Mouse (Mus musculus) neural tube, embryonic 15.5 days (tissue): ENCODE data around the gene Sugct. TPM values are rescaled to one million over a fixed set of nuclear protein-coding genes. Genes with fewer than 3 reads are reported as not detected.

Experiments used
- ATAC-seq: fragments of 200-750 bp; cut with Nextera tagmentation; 2 replicates; pipeline ENCODE4 v1.8.0; 2017; ENCODE audit warnings: mild to moderate bottlenecking, moderate TSS enrichment, moderate library complexity; ENCODE audit not compliant: low FRiP score
- H3K27ac ChIP-seq: fragments of 300-500 bp; sonication (generic); replicated peaks from 2 replicates; pipeline ENCODE4 v1.5.1; 2015; ENCODE audit warnings: mild to moderate bottlenecking, inconsistent platforms
- H3K27me3 ChIP-seq: fragments of 300-500 bp; sonication (generic); replicated peaks from 2 replicates; pipeline ENCODE4 v1.6.1; 2015; ENCODE audit warnings: inconsistent platforms
- H3K36me3 ChIP-seq: fragments of 300-500 bp; sonication (generic); 2 replicates; pipeline ENCODE4 v1.6.1; 2015; ENCODE audit warnings: inconsistent platforms
- H3K4me1 ChIP-seq: fragments of 300-500 bp; sonication (generic); 2 replicates; pipeline ENCODE4 v1.6.1; 2015; ENCODE audit warnings: inconsistent platforms
- H3K4me2 ChIP-seq: fragments of 300-500 bp; sonication (generic); 2 replicates; pipeline ENCODE4 v1.6.1; 2015; ENCODE audit warnings: inconsistent platforms, mild to moderate bottlenecking, moderate library complexity
- H3K4me3 ChIP-seq: fragments of 300-500 bp; sonication (generic); replicated peaks from 2 replicates; pipeline ENCODE4 v1.5.1; 2015; ENCODE audit warnings: mild to moderate bottlenecking, inconsistent platforms
- H3K9ac ChIP-seq: fragments of 300-500 bp; sonication (generic); replicated peaks from 2 replicates; pipeline ENCODE4 v1.6.1; 2015; ENCODE audit warnings: mild to moderate bottlenecking, inconsistent platforms
- H3K9me3 ChIP-seq: fragments of 300-500 bp; sonication (generic); replicated peaks from 2 replicates; pipeline ENCODE4 v1.6.1; 2016; ENCODE audit warnings: inconsistent platforms
- WGBS: fragments of 180-500 bp; shearing (Covaris S2); methylation state at CpG from one replicate; pipeline ENCODE4 v1.1.7; 2015; ENCODE audit warnings: mixed read lengths; 5-methylcytosine and 5-hydroxymethylcytosine counted together
- polyA plus RNA-seq: library from polyadenylated mRNA; unstranded; fragments of >200 nt; fragmentation: Nextera tagmentation; extraction: Ambion mirVana; gene quantifications from 2 replicates; pipeline ENCODE4 v1.2.1, GENCODE M21; 2015

Sugct gene
- polyA plus RNA-seq, 1 experiment from 2014 or later = 2.8 TPM

DNA sequence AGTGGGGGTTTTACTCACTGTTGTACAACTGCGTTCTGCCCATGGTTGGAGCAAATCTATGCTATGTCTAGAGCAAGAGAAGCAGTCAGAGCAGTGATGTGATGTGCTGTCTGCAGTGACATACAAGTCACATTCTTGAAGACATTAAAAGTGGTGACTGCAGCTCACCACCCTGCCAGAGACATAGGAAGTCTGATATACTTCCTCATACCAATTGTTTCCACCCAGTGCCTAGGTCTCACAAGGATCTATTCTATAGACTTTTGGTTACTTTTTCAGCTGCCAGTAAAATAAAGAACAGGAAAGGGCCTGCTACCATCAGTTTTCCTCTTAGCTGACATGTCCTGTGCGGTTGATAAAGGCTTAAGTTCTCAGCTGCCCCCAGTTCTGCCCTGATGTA, 613.7 kb downstream of the Sugct start:
- Histone ChIP-seq H3K9ac (no peak overlapping the region), H3K27ac (no peak overlapping the region), H3K4me1 (no peaks in the 10 kb centered on the region), H3K4me2 (no peak overlapping the region), H3K36me3 (no peaks in the 10 kb centered on the region), H3K9me3 (no peaks in the 10 kb centered on the region), H3K27me3 (no peaks in the 10 kb centered on the region), H3K4me3 (no peak overlapping the region)
- WGBS = 93% methylated on average over 2 of the region's 2 CpGs
- no peak for ATAC-seq

DNA sequence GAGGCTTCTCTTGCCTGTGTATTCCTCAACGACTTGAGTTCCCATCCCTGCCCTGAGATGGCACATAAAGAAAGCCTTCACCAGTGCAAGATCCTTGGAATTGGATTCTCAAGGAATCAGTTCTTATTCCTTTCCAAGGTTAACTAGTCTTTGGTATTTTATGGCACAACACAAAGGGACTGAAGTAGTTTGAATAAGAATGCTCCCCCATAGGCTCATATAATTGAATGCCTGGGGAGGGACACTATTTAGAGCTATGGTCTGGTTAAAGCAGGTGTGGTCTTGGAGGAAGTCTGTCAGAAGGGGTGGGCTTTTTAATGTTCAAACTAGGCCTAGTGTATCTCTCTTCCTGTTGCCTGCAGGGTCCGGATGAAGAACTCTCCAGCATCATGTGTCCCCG, 629.8 kb downstream of the Sugct start:
- H3K27me3 ChIP-seq = no peaks in the 10 kb centered on the region
- H3K4me3 ChIP-seq = no peak overlapping the region
- H3K9me3 ChIP-seq = no peaks in the 10 kb centered on the region
- H3K27ac ChIP-seq = no peak overlapping the region
- H3K4me2 ChIP-seq = no peak overlapping the region
- H3K9ac ChIP-seq = no peak overlapping the region
- no peaks in the 10 kb centered on the region for H3K36me3 ChIP-seq
- H3K4me1 ChIP-seq = no peaks in the 10 kb centered on the region
- WGBS = 75% methylated on average over 3 of the region's 3 CpGs
- no peak for ATAC-seq

DNA sequence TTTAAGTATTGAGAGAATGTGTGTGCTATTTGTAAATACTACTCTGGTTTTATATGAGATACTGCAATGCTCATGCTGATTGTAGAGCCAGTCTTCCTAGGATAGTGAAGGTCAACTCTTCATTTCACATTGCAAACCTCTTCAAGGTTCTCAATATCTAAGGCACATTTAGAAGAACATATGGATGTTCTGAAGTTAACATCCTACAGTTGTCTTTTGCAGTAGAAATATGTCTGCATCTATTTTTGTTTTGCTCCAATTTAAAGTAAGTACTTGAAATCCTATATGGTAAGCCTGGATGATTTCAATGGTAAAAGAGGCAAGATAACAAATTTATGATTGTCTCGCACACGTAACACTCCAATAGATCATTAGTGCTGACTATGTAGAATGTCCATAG, 638.7 kb downstream of the Sugct start:
- Histone ChIP-seq H3K9me3 (no peaks in the 10 kb centered on the region), H3K4me2 (no peak overlapping the region), H3K27ac (no peak overlapping the region), H3K27me3 (no peaks in the 10 kb centered on the region), H3K4me3 (no peak overlapping the region), H3K9ac (no peak overlapping the region), H3K4me1 (no peaks in the 10 kb centered on the region), H3K36me3 (no peaks in the 10 kb centered on the region)
- no peak for ATAC-seq
- 96% methylated on average over 2 of the region's 2 CpGs for WGBS

DNA sequence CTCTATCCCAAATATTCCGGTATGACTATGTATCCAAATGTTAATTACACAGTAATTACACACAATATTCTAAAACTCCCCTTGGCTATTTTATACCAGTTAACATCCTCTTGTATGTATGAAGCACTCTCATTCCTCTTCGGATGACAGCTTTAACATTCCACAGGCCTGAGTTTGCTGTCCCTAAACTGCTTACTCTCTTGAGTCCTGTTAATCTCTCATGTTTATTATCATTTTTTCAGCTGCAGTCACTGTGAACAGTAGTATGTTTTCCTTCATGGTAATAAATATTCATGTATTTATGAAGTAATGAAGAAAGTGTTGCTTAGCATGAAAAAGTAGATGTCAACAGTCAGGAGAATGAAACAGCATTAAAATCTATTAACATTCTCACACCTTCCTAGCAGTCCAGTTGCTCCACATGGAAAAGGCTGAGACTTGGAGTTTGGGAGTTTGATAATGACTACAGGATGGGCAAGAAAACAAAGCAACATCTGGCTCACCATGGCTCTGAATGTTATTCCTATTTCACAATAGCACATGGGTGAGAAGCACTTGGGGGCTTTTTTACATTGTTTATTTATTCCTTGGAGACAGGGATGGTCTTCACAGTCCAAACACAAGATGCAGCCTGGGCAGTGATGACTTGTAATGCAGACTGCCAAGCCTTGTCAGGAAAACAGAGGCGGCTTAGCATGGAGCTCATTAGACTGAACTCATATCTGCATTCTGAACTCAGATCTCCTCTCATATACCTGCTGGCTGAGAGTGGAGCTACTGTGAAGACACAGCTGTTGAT, 651.7 kb downstream of the Sugct start:
- Histone ChIP-seq H3K4me2 (no peak overlapping the region), H3K27me3 (no peaks in the 10 kb centered on the region), H3K9me3 (no peaks in the 10 kb centered on the region), H3K36me3 (no peaks in the 10 kb centered on the region), H3K9ac (no peak overlapping the region), H3K4me3 (no peak overlapping the region), H3K27ac (no peak overlapping the region), H3K4me1 (no peaks in the 10 kb centered on the region)
- ATAC-seq = no peak
- 91% methylated on average over 3 of the region's 3 CpGs for WGBS

DNA sequence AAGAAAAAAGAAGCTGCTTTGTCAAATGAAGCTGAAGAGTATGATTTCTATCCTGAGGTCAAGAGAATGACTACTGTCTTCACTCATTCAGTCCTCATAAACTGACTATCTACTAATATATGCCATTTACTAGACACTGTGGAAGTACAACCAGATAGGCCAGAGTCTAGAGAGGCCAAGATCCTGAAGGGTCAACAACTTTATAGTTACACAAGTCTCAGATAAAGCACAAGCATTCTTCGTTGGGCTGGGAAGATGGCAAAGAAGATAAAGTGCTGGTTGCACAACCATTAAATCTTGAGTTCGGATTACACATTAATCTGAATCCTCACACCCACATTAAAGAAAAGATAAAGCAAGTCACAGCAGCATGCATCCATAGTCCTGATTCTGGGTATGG, 653.0 kb downstream of the Sugct start:
- H3K9ac ChIP-seq = no peak overlapping the region
- H3K4me2 ChIP-seq = no peak overlapping the region
- WGBS = 89% methylated on average over 2 of the region's 2 CpGs
- ATAC-seq = no peak
- H3K27me3 ChIP-seq = no peaks in the 10 kb centered on the region
- no peaks in the 10 kb centered on the region for H3K9me3 ChIP-seq
- H3K4me3 ChIP-seq = no peak overlapping the region
- H3K27ac ChIP-seq = no peak overlapping the region
- no peaks in the 10 kb centered on the region for H3K4me1 ChIP-seq
- H3K36me3 ChIP-seq = no peaks in the 10 kb centered on the region

DNA sequence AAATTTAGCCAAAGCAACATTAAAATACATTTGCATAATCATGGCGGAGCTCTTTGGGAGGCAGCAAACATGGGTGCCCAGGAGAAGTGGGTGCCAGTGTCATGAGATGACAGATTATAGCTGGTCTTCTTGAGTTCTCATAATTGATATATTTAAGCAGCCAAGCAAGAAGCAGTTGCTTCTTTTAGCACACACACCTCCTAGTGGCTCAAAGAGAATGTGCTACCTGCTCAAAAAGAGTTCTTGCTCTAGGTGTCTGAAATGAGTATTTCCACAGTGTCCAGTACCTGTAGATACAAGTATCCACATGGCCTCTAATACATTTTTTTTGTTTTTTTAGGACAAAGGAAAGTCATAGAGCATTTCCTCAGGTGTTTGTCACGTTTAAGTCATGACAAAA, 655.6 kb downstream of the Sugct start:
- Histone ChIP-seq H3K27me3 (no peaks in the 10 kb centered on the region), H3K9me3 (no peaks in the 10 kb centered on the region), H3K27ac (no peak overlapping the region), H3K4me1 (no peaks in the 10 kb centered on the region), H3K9ac (no peak overlapping the region), H3K4me3 (no peak overlapping the region), H3K4me2 (no peak overlapping the region), H3K36me3 (no peaks in the 10 kb centered on the region)
- no peak for ATAC-seq
- 79% methylated on average over 2 of the region's 2 CpGs for WGBS

DNA sequence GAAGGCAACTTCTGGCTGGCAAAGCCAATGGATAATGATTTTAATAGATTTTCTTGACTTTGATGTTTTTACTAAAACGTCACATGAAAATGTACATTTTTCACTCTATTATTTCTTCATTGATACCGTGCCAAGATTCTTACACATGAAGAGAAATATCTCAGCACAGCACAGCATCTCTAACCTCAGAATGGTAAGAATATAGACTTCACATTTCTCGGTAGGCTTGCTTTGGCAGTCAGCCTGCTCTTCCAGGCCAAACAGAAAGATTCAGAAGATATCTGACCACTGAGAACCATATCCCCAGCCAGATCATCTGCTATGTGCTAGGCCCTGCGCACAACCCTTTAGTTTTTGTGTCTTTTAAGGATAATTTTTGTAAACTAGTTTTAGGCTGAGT, 657.0 kb downstream of the Sugct start:
- no peaks in the 10 kb centered on the region for H3K36me3 ChIP-seq
- ATAC-seq = no peak
- no peak overlapping the region for H3K9ac ChIP-seq
- H3K4me1 ChIP-seq = no peaks in the 10 kb centered on the region
- WGBS = 93% methylated on average over 4 of the region's 4 CpGs
- no peaks in the 10 kb centered on the region for H3K27me3 ChIP-seq
- no peak overlapping the region for H3K4me2 ChIP-seq
- H3K27ac ChIP-seq = no peak overlapping the region
- no peaks in the 10 kb centered on the region for H3K9me3 ChIP-seq
- H3K4me3 ChIP-seq = no peak overlapping the region

DNA sequence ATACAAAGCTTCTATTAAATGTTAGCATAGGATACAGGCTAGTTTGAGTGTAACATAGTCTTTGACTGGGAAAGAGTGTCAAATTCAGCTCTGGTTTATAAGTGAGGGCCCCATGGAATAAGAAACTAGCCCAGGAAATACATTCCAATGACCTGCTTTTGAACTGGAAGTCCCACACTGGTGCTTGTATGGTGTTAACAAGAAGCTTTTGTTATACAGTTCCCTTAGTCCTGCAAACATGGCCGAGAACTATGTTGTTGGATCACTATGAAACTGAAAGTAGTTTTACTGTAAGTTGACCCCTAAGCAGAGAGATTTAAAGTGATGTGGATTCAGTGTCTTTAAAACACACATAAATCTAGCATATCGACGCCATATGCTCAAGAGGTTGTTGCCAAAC, 657.5 kb downstream of the Sugct start:
- no peak overlapping the region for H3K27ac ChIP-seq
- H3K4me3 ChIP-seq = no peak overlapping the region
- no peak overlapping the region for H3K4me2 ChIP-seq
- H3K9ac ChIP-seq = no peak overlapping the region
- H3K4me1 ChIP-seq = no peaks in the 10 kb centered on the region
- WGBS = 93% methylated on average over 3 of the region's 3 CpGs
- ATAC-seq = no peak
- no peaks in the 10 kb centered on the region for H3K36me3 ChIP-seq
- no peaks in the 10 kb centered on the region for H3K9me3 ChIP-seq
- H3K27me3 ChIP-seq = no peaks in the 10 kb centered on the region

DNA sequence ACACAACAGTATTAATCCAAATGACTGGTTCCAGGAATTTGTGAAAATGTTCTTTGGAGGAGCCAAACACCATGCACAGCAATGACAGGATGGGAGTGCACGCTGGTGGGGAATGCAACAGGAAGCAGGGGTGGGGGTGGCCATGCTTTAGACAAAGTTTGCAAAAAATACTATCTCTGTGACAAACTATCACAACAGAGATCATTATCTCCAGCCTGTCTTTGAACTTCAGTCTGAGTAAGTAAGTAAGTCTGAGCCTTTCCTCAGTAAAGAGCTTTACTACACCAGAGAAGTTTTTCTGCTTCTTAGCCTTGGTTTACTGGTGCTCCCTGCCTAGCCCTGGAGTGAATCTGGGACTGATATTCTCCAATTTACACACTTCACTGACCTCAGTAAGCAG, 664.6 kb downstream of the Sugct start:
- no peak overlapping the region for H3K9ac ChIP-seq
- no peaks in the 10 kb centered on the region for H3K9me3 ChIP-seq
- no peaks in the 10 kb centered on the region for H3K4me1 ChIP-seq
- H3K36me3 ChIP-seq = no peaks in the 10 kb centered on the region
- no peak for ATAC-seq
- H3K27me3 ChIP-seq = no peaks in the 10 kb centered on the region
- 88% methylated on average over 1 of the region's 1 CpGs for WGBS
- H3K4me3 ChIP-seq = no peak overlapping the region
- no peak overlapping the region for H3K4me2 ChIP-seq
- no peak overlapping the region for H3K27ac ChIP-seq

DNA sequence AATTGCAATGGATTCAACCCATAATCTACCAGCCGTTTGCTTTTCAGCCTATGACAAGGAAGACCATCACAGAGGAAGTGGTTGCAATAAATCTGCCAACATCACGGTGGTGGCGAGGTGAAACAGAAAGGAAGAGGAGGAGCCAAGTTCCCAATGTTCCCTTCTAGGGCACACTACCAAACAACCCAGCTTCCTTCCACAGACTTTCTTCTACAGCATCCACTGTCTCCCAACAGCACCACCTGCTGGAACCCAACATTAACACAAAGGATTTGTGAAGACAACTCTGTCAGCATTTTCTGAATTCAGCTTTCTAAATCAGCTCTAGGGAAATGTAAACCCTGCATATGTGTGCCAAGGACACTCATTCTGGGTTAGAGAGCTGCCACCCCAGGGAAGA, 666.8 kb downstream of the Sugct start:
- H3K27me3 ChIP-seq = no peaks in the 10 kb centered on the region
- ATAC-seq = no peak
- H3K9me3 ChIP-seq = no peaks in the 10 kb centered on the region
- no peaks in the 10 kb centered on the region for H3K4me1 ChIP-seq
- 41% methylated on average over 3 of the region's 3 CpGs for WGBS
- no peak overlapping the region for H3K4me3 ChIP-seq
- no peak overlapping the region for H3K9ac ChIP-seq
- H3K27ac ChIP-seq = no peak overlapping the region
- no peaks in the 10 kb centered on the region for H3K36me3 ChIP-seq
- no peak overlapping the region for H3K4me2 ChIP-seq

DNA sequence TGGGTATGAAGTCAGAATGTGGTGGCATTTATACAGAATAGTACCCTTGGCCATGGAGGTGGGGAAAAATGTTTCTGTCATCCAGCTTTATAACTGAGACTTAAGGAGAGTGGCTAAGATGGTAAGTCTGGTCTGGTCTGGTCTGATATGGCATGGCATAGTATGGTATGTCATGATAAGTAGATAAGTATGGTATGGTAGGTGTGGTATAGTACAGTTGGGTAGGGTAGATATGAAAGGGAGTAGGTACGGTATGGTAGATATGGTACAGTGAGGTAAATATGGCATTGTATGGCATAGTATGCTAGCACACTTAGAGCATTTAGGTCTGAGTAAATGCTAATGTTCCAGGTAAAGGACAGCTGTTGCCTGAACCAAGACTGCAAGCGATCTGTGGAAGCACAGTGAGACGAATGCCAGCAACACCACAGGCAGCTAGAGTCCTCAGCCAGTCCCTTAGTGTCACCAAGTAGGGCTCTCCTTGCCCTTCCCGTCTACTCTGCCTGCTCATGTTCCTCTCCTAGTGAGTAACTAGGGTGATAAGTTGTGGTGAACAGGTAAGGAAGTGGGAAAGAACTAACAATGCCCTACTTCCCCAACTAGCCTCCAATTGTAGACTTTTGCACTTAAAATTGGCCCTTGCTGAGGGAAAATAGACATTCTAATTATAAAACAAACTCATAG, 667.4 kb downstream of the Sugct start:
- no peaks in the 10 kb centered on the region for H3K4me1 ChIP-seq
- 92% methylated on average over 4 of the region's 4 CpGs for WGBS

DNA sequence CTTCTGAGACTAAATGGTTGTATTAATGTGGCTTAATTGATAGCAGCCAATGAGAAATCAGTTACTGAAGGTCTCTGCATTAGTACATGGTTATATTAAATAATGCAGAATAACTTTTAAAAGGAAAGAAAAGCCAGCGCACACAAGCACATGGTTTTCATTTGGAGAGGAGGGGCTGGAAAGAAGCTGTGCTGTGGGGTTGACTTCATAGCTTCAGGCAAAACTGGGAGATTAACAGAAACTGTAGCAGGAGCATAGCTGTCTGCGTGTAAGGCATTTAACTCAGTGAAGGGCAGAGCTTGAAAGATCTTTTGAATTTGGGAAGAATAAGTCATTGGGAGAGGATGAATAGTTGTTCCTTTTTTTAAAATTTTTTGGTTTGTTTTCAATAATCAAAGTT, 668.4 kb downstream of the Sugct start:
- Histone ChIP-seq H3K9me3 (no peaks in the 10 kb centered on the region), H3K4me3 (no peak overlapping the region), H3K27me3 (no peaks in the 10 kb centered on the region), H3K36me3 (no peaks in the 10 kb centered on the region), H3K4me2 (no peak overlapping the region), H3K9ac (no peak overlapping the region), H3K27ac (no peak overlapping the region), H3K4me1 (no peaks in the 10 kb centered on the region)
- 81% methylated on average over 2 of the region's 2 CpGs for WGBS
- ATAC-seq = no peak

More for the DNA sequence above, 667.4 kb downstream of the Sugct start:
- H3K9ac ChIP-seq = no peak overlapping the region
- no peaks in the 10 kb centered on the region for H3K36me3 ChIP-seq
- H3K27me3 ChIP-seq = no peaks in the 10 kb centered on the region
- H3K4me2 ChIP-seq = no peak overlapping the region
- H3K9me3 ChIP-seq = no peaks in the 10 kb centered on the region
- H3K27ac ChIP-seq = no peak overlapping the region
- no peak for ATAC-seq
- no peak overlapping the region for H3K4me3 ChIP-seq
